Mouse (Mus musculus): ENCODE measurements around the gene Ston2.

Ston2 gene

DNA sequence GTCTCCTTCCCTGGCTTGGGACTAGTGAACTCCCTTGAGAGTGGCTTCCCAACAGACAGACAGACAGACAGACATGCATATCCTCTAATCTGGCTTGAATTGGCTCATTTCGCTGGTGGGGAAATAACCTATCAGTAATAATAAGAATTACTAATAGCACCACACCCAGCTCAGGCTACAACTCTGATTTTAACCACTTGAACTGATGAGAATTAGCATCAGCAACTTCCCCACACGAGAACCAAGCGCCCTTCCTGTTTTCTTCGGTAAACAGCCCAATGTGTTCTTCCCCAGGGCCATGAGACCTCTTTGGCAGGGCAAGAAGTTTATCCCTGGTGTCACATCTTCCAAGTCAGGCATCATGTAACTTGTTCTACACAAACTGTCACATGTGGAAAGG, 76.5 kb downstream of the Ston2 start:
- in situ Hi-C loops (cut with MboI; ENCODE audit: unreplicated experiment in 2 of 2), result no loop called here

GRCm38 (mm10) chr12:91710876-91711275, 77.3 kb downstream of the Ston2 start:
- in situ Hi-C loops (cut with MboI; ENCODE audit: unreplicated experiment in 2 of 2), result no loop called here

GRCm38 (mm10) chr12:91709634-91710033, 78.6 kb downstream of the Ston2 start:
- in situ Hi-C loops (cut with MboI; ENCODE audit: unreplicated experiment in 2 of 2), result no loop called here

DNA sequence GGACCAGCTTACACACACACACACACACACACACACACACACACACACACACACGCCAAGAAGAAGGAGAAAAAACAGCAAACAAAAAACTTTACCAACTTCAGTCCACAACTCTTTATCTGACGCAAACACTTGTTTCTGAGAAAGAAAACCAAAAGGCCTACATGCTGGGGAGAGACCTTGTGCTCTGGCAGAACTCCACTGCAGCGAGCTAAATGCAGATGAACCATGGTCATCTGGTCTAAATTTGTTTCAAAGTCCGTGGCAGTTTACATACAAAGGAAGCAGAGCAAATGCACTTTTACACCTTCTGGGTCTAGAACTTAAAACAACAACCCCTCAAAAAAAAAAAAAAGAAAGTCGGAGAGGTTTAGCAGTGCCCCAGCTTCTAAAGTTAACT, 79.0 kb downstream of the Ston2 start:
- in situ Hi-C loops (cut with MboI; ENCODE audit: unreplicated experiment in 2 of 2), result no loop called here

- in situ Hi-C loops (cut with MboI; ENCODE audit: unreplicated experiment in 2 of 2), result no loop called here
Measured at GRCm38 (mm10) chr12:91707807-91708206, 80.4 kb downstream of the Ston2 start.

GRCm38 (mm10) chr12:91703533-91703932, 84.7 kb downstream of the Ston2 start:
- in situ Hi-C loops (cut with MboI; ENCODE audit: unreplicated experiment in 2 of 2), result no loop called here

- in situ Hi-C loops (cut with MboI; ENCODE audit: unreplicated experiment in 2 of 2), result no loop called here
Measured at GRCm38 (mm10) chr12:91702829-91703228, 85.4 kb downstream of the Ston2 start.

DNA sequence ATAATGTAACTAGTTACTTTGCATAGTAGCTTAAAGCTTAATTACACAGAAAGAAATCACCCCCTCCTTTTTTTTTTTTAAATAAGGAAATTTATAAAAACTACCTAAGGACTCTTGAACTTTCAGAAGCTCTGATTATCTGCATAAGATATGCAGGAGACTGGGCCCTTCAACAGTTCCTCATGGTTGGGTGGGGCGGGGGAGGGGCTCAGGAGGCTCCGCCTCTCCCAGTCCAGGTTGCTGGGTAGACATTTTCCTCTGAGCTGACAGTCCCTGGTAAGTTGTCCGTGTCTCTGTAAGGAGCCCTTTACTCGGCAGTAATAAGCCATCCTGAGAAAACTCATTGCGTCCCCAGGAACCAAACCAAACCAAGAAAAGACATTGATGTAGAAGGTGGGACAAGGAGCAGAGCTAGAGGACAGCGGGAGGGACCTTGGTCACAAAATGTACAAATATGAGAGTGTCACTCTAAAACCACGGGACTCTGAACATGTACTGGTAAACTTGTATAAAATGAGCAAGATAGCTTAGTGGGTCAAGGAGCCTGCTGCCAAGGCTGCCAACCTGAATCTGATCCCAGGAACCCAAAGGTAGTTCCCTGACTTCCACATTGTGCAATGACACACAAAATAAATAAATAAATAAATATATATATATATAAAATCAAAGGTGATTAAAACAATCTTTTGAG, 88.6 kb downstream of the Ston2 start:
- in situ Hi-C loops (cut with MboI; ENCODE audit: unreplicated experiment in 2 of 2), result no loop called here

- in situ Hi-C loops (cut with MboI; ENCODE audit: unreplicated experiment in 2 of 2), result no loop called here
Measured at GRCm38 (mm10) chr12:91696231-91696630, 92.0 kb downstream of the Ston2 start.

DNA sequence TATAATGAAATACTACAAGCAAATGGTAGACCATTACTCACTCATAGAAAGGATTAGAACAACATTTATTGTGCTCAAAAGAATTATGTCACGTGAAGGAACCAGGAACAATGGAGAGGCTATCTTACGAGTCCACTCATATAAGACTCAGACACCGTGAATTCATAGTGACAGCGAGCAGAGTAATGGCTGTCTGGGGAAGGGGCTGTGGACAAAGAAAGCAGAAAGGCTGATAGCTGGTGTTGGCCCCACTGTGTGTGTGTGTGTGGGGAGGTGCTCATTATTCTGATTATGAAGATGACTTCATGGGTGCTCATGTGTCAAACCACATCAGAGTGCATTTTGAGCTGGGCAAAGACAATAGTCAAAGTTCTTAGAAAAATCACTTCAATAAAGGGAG, 92.4 kb downstream of the Ston2 start:
- in situ Hi-C loops (cut with MboI; ENCODE audit: unreplicated experiment in 2 of 2), result no loop called here

DNA sequence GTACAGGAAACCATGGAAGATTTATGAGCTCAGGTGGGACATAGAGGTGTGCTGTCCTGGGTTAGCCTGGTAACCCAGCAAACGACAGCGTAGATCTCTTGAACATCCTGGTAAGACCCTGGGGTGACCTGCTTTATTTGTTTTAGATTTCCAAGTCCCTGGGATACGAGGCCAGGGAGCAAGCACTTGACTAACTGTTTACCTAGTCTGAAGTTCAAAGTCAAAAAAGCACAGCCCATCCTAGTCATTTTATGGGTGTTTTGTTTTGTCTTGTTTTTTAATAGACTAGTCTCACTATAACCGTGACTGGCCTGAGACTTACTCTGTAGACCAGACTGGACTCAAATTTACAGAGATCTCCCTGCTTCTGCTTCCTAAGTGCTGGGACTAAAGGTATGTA, 93.4 kb downstream of the Ston2 start:
- in situ Hi-C loops (cut with MboI; ENCODE audit: unreplicated experiment in 2 of 2), result no loop called here

- in situ Hi-C loops (cut with MboI; ENCODE audit: unreplicated experiment in 2 of 2), result no loop called here
Measured at GRCm38 (mm10) chr12:91693566-91693965, 94.6 kb downstream of the Ston2 start.

DNA sequence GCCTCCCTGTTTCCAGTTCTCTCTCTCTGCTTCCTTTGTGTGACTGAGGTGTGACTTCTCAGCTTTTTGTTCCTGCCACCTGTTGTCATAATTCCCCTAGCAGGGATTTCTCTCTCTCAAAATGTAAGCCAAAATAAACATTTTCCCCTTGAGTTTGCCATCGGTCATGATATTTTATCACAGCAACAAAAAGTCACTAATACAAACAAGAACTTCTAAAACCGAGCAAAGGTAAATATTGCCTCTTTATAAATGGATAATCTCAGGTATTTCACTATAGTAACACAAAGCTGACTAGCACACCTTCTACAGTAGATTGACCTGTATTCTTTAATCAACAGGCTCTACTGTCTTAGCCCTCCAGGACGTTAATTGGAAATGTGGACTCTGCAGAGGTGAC, 95.2 kb downstream of the Ston2 start:
- in situ Hi-C loops (cut with MboI; ENCODE audit: unreplicated experiment in 2 of 2), result no loop called here

- in situ Hi-C loops (cut with MboI; ENCODE audit: unreplicated experiment in 2 of 2), result no loop called here
Measured at GRCm38 (mm10) chr12:91685674-91686290, 102.4 kb downstream of the Ston2 start.

DNA sequence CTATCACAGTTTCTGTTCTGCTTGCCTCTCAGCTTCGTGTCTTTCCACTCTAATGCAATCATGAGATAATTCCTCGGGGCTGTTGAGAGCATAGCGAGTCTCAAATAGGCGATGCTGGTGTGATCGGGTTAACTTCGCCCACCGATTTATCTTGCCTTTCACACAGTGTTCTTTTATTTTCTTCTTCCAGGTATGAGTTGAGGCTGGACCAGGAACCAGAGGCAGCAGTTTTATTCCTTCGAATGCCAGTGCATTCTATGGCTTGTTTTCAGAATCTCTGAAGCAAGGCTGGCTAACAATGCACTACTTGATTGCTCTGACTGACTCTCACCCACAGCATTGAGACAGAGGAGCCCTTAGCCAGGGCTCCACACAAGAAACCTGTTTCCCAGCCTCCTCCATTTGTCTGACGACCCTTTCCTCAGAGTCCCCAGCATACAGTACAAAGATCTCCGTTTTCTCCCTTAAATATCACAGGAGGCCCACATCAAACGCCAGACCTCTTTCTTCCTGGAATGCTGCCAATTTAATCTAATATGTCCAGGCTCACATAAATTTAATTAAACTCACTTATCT, 103.3 kb downstream of the Ston2 start:
- in situ Hi-C loops (cut with MboI; ENCODE audit: unreplicated experiment in 2 of 2), result no loop called here

- in situ Hi-C loops (cut with MboI; ENCODE audit: unreplicated experiment in 2 of 2), result no loop called here
Measured at GRCm38 (mm10) chr12:91684101-91684839, 103.9 kb downstream of the Ston2 start.

DNA sequence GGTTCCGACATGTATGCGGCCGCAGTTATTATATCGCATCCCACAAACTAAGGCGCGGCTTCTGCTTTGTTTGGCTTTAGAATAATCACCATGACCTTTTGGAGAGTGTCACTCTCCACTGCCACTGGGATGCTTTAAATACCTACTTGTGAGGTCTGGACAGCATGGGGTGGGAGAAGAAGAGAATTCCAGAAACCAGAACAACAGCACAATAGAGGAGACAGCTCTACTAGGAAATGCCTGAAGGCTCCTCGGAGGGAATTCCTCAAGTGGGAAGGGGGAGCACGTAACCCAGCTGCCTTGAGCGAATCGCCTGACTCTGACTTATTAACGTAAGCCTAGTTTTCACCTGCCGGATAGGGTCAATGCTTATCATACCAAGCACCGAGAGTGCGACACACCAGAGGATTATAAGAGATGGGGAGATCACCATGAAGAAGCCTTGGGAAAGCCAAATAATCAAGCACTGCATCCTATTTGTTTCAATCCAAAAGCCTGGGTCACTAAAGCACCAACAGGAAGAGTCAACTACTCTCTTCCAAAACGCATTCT, 104.6 kb downstream of the Ston2 start:
- in situ Hi-C loops (cut with MboI; ENCODE audit: unreplicated experiment in 2 of 2), result no loop called here

GRCm38 (mm10) chr12:91683096-91683495, 105.1 kb downstream of the Ston2 start:
- in situ Hi-C loops (cut with MboI; ENCODE audit: unreplicated experiment in 2 of 2), result no loop called here

DNA sequence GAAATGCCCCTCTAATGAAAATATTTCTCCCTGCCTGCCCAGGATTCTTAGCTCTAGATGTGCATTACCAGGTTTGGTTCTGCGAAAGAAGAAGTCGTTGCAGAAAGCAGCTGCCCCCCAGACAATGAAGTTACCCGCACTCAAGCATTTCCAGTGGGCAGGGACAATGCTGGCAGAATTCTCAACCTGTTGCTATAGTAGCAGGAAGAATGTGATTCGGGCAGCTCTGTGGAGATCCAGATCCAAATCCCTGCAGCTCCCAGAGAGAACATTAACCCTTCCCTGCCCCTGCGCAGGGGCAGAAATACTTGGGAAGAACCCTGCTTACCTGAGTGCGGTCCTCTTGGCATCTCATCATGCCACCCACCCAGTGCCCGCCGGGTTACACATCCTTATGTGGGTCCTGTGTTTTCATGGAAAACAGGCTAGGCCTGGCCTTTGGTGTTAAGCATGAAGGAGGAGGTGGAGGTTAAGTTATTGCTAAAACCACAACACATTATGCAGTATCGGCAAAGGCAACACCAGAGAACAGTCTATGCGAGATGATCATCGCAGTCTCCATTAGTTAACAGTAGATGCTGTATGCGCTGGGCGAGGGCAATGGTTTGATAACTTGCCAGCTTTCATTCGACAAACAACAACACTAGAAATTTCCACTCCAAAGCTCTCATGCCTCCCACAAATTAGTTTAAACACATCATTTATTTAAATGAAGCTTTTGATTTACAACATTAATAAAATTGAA, 108.7 kb downstream of the Ston2 start:
- in situ Hi-C loops (cut with MboI; ENCODE audit: unreplicated experiment in 2 of 2), result no loop called here

DNA sequence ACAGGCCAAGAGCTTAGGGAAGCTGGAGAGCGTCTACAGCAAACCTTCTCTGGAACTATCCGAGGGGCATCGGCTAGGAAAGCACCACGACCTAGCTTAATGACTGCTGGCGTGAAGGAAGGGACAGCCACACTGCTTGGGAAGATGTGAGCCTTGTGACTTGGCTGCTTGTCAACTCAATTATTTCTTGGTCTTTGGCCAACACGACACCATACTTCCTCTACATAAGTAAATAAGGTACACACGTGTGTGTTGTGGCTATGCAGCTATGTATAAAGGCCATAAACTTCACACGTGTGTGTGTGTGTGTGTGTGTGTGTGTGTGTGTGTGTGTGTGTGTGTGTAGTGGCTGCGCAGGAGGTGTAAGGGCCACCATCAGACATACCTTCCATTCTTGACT, 112.2 kb downstream of the Ston2 start:
- in situ Hi-C loops (cut with MboI; ENCODE audit: unreplicated experiment in 2 of 2), result no loop called here

DNA sequence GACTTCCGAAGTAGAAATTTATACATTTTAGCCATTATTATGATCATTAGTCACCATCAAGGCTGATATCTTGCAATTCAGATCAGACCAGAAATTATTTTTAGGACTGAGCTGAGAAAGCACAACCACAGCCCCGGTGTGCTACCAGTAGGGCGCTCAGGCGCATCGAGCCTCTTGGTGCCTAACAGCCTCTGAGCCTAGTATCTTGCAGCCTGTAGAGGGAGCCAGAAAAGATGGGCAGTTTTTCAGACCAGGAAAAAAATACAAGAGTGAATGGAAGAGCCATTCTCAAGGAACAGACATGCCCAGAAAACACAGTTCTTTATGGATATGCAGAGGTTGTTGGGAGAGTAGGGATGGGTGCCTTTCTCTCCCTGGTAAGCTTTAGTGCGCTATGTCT, 115.0 kb downstream of the Ston2 start:
- in situ Hi-C loops (cut with MboI; ENCODE audit: unreplicated experiment in 2 of 2), result no loop called here

Measured in v-Abl transformed pro-B cells (cell line).